ENCODE assay signal across 19 mouse cellular contexts in the genomic region with DNA sequence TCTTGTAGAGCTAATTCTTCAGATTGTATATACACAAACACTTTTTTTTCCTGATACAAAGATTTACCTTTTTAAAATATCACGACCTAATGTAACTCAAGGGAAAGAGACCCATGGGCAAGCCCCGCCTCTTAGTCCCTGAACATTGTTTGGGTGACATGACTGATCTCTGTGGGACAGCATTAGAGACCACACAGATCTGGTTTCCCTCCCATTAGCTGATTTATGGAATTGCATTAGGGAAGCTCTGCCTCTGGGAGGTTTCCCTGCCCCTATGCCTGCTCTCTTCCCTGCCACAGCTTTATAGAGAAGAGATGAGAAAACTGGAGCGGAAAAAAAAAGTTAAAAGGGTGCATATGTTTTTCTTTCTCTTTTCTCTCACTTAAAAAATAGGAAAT. TPM values are rescaled to one million over a fixed set of nuclear protein-coding genes. Genes with fewer than 3 reads are reported as not detected.
DNase-seq lines count a peak whose midpoint lies in the region; ATAC-seq and TF ChIP-seq lines count a peak whose summit lies in the region.
"Had no signal": no experiment of that assay in that cellular context is flagged by ENCODE, and none has a peak within 500 bp of the region (broad histone marks: within the 10 kb centered on the region; RNA-seq: fewer than 3 reads in every experiment).

No protein-coding gene starts in this region.

- no peaks in the 10 kb centered on the region for H3K9me3 ChIP-seq in forebrain, embryonic 12.5 days
- no peaks in the 10 kb centered on the region for H3K9me3 ChIP-seq in forebrain, embryonic 11.5 days (ENCODE audit: control insufficient read depth, low read length)
- no peaks in the 10 kb centered on the region for H3K9me3 ChIP-seq in hindbrain, postnatal 0 days (ENCODE audit: low read length)
- H3K9me3 ChIP-seq in neural tube, embryonic 11.5 days (ENCODE audit: control insufficient read depth, low read length) = no peaks in the 10 kb centered on the region
- H3K9me3 ChIP-seq: embryonic facial prominence, embryonic 12.5 days; limb, embryonic 13.5 days had no signal

- H3K4me1 ChIP-seq in forebrain, embryonic 12.5 days = peaks cover 33% of the 10 kb centered on the region
- no peaks in the 10 kb centered on the region; the same call in 1 of the 2 replicates for H3K4me1 ChIP-seq in forebrain, embryonic 11.5 days (replicated peaks; ENCODE audit: control insufficient read depth, insufficient read depth, low read length)
- peaks cover 8% of the 10 kb centered on the region for H3K4me1 ChIP-seq in hindbrain, postnatal 0 days (ENCODE audit: insufficient read depth, low read length)
- H3K4me1 ChIP-seq in neural tube, embryonic 11.5 days (ENCODE audit: control insufficient read depth, insufficient read depth, low read length) = peaks cover 9% of the 10 kb centered on the region; the same call in 1 of the 2 replicates

- no peak for ATAC-seq in forebrain, embryonic 12.5 days (ENCODE audit: low FRiP score)
- no peak for ATAC-seq in forebrain, embryonic 11.5 days (replicated peaks; ENCODE audit: low FRiP score)
- no peak for ATAC-seq in hindbrain, postnatal 0 days
- peak; percentile 53 for ATAC-seq in neural tube, embryonic 11.5 days (ENCODE audit: insufficient read depth, low FRiP score, low TSS enrichment)

- no peak for DNase-seq in forebrain, embryonic 11.5 days (ENCODE audit: low spot score)
- peak; percentile 70 for DNase-seq in embryo, embryonic 11 days
- DNase-seq in hindbrain, postnatal 0 days (ENCODE audit: low spot score) = no peak
- peak; percentile 58 for DNase-seq in neural tube, embryonic 11.5 days (ENCODE audit: low spot score)
- no peak for DNase-seq in heart, postnatal 10 days
- DNase-seq in cerebellum, adult 9-11 months = no peak
- DNase-seq in heart, adult 9 months (ENCODE audit: low spot score in 2 of 2) = no peak
- DNase-seq: B cell, adult 2 months; cerebellum, adult 18-20 months; heart, adult 18-20 months; kidney, postnatal 25 days; lung, adult 2 months; right cerebral cortex, postnatal 4 days; thymus, postnatal 25 days had no signal

- no peak overlapping the region for H3K27ac ChIP-seq in forebrain, embryonic 12.5 days
- H3K27ac ChIP-seq in forebrain, embryonic 11.5 days (ENCODE audit: low read depth, low read length) = no peak overlapping the region
- H3K27ac ChIP-seq in hindbrain, postnatal 0 days = no peak overlapping the region
- H3K27ac ChIP-seq in neural tube, embryonic 11.5 days (ENCODE audit: low read depth, low read length) = no peak overlapping the region
- H3K27ac ChIP-seq: embryonic facial prominence, embryonic 12.5 days; limb, embryonic 13.5 days had no signal

- H3K4me3 ChIP-seq in forebrain, embryonic 12.5 days (replicated peaks) = no peak overlapping the region
- no peak overlapping the region for H3K4me3 ChIP-seq in forebrain, embryonic 11.5 days (ENCODE audit: low read depth, low read length)
- H3K4me3 ChIP-seq in hindbrain, postnatal 0 days (ENCODE audit: low read length) = no peak overlapping the region
- no peak overlapping the region for H3K4me3 ChIP-seq in neural tube, embryonic 11.5 days (ENCODE audit: low read depth, low read length)
- H3K4me3 ChIP-seq: embryonic facial prominence, embryonic 12.5 days; limb, embryonic 13.5 days had no signal

- H3K36me3 ChIP-seq in forebrain, embryonic 12.5 days (replicated peaks) = no peaks in the 10 kb centered on the region
- no peaks in the 10 kb centered on the region for H3K36me3 ChIP-seq in forebrain, embryonic 11.5 days (ENCODE audit: control insufficient read depth, insufficient read depth, low read length)
- H3K36me3 ChIP-seq in hindbrain, postnatal 0 days (ENCODE audit: insufficient read depth, low read length) = no peaks in the 10 kb centered on the region
- H3K36me3 ChIP-seq in neural tube, embryonic 11.5 days (ENCODE audit: control insufficient read depth, insufficient read depth, low read length) = no peaks in the 10 kb centered on the region
- H3K36me3 ChIP-seq: embryonic facial prominence, embryonic 12.5 days; limb, embryonic 13.5 days had no signal

- no peak overlapping the region for H3K9ac ChIP-seq in forebrain, embryonic 12.5 days
- no peak overlapping the region for H3K9ac ChIP-seq in forebrain, embryonic 11.5 days (ENCODE audit: low read length)
- H3K9ac ChIP-seq in hindbrain, postnatal 0 days (replicated peaks; ENCODE audit: low read length) = no peak overlapping the region
- no peak overlapping the region for H3K9ac ChIP-seq in neural tube, embryonic 11.5 days (ENCODE audit: low read length)
- H3K9ac ChIP-seq: embryonic facial prominence, embryonic 12.5 days; limb, embryonic 13.5 days had no signal

- peak overlapping the region; percentile 27; the same call in 1 of the 2 replicates for H3K4me2 ChIP-seq in forebrain, embryonic 12.5 days
- H3K4me2 ChIP-seq in forebrain, embryonic 11.5 days (ENCODE audit: low read depth, low read length, severe bottlenecking) = no peak overlapping the region
- peak overlapping the region; percentile 8; the same call in 1 of the 2 replicates for H3K4me2 ChIP-seq in hindbrain, postnatal 0 days (ENCODE audit: low read depth, low read length)
- H3K4me2 ChIP-seq in neural tube, embryonic 11.5 days (ENCODE audit: low read depth) = no peak overlapping the region
- H3K4me2 ChIP-seq: embryonic facial prominence, embryonic 12.5 days; limb, embryonic 13.5 days had no signal

- intact Hi-C loops in heart, postnatal 10 days (cut with DNase I) = loop anchor here (10.0 kb wide), 1 partner anchor 181 kb away; no protein-coding TSS in a partner anchor

- 31% methylated on average over 3 of the region's 3 CpGs for WGBS in forebrain, embryonic 12.5 days
- 39% methylated on average over 3 of the region's 3 CpGs for WGBS in forebrain, embryonic 11.5 days
- WGBS in hindbrain, postnatal 0 days = 33% methylated on average over 3 of the region's 3 CpGs
- 20% methylated on average over 3 of the region's 3 CpGs for WGBS in neural tube, embryonic 11.5 days

- TF ChIP-seq CTCF in hindbrain, postnatal 0 days (IDR thresholded peaks at IDR 0.05; ENCODE audit: low read depth) = no peak

- no peaks in the 10 kb centered on the region for H3K27me3 ChIP-seq in forebrain, embryonic 12.5 days
- no peaks in the 10 kb centered on the region for H3K27me3 ChIP-seq in forebrain, embryonic 11.5 days (ENCODE audit: control insufficient read depth, insufficient read depth, low read length)
- H3K27me3 ChIP-seq in hindbrain, postnatal 0 days (ENCODE audit: insufficient read depth, low read length) = no peaks in the 10 kb centered on the region
- no peaks in the 10 kb centered on the region for H3K27me3 ChIP-seq in neural tube, embryonic 11.5 days (ENCODE audit: control insufficient read depth, insufficient read depth, low read length)
- H3K27me3 ChIP-seq: embryonic facial prominence, embryonic 12.5 days; limb, embryonic 13.5 days had no signal

RNA-seq across cellular contexts. Expression of a gene that starts 7.6 kb away (rescaled TPM):
- polyA plus RNA-seq in forebrain, embryonic 12.5 days (2016; fragmentation: Nextera tagmentation; extraction: Ambion mirVana) = 20.9 and 25.5 TPM in 2 replicates
- 24.8 and 26.4 TPM in 2 replicates for polyA plus RNA-seq in forebrain, embryonic 11.5 days (2014; fragmentation: Nextera tagmentation; extraction: Ambion mirVana)
- 21.0 and 28.9 TPM in 2 replicates for total RNA-seq in hindbrain, postnatal 0 days (2014; rRNA removed)
- polyA plus RNA-seq in hindbrain, postnatal 0 days (2015; fragmentation: Nextera tagmentation; extraction: Ambion mirVana) = 19.5 and 23.2 TPM in 2 replicates
- polyA plus RNA-seq in neural tube, embryonic 11.5 days (2014; fragmentation: Nextera tagmentation; extraction: Ambion mirVana) = 25.2 and 26.6 TPM in 2 replicates
- 1 to 10 TPM; 2.3 to 2.7 TPM for total RNA-seq in heart, postnatal 10 days (2021)
- total RNA-seq: hematopoietic stem cell, adult 5-6 weeks; megakaryocyte, adult 5-6 weeks had no signal

Comparison
In these comparisons a context has a peak if more than half of its experiments do, and no peak if none do; other contexts are left out.
1. H3K4me2 ChIP-seq: peak in forebrain, embryonic 12.5 days (single experiment) and hindbrain, postnatal 0 days (single experiment); none in forebrain, embryonic 11.5 days (single experiment) and neural tube, embryonic 11.5 days (single experiment).
2. DNase-seq: peak in embryo, embryonic 11 days (single experiment) and neural tube, embryonic 11.5 days (single experiment); none in forebrain, embryonic 11.5 days (single experiment), hindbrain, postnatal 0 days (single experiment), heart, postnatal 10 days (0 of 2), cerebellum, adult 9-11 months (single experiment) and heart, adult 9 months (0 of 2).